ENCODE assay signal across 10 mouse cellular contexts in the genomic region with DNA sequence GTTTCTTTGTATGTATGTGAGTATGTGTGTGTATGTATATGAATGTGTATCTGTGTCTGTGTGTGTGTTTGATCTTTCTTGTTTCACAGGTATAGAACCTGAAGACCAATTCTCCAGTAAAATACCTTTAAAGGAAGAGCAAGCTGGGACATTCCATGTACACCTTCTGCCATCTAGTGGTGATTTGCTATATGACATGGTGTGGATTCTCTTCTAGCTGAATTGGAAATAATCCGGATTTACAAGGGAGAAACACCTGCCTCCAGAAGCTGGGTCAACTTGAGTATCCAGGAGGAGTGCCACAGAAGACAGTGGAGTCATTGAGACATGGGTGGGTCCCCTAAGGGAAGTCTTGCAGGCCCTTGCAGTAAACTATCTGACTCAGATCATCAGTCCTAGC. TPM values are rescaled to one million over a fixed set of nuclear protein-coding genes. Genes with fewer than 3 reads are reported as not detected.
DNase-seq lines count a peak whose midpoint lies in the region; ATAC-seq and TF ChIP-seq lines count a peak whose summit lies in the region.
"Had no signal": no experiment of that assay in that cellular context is flagged by ENCODE, and none has a peak within 500 bp of the region (broad histone marks: within the 10 kb centered on the region; RNA-seq: fewer than 3 reads in every experiment).

No protein-coding gene starts in this region.

- ATAC-seq in intestine, embryonic 14.5 days (replicated peaks; ENCODE audit: low FRiP score, low TSS enrichment, low read depth), result 0 out of 2 replicates have a peak, but pooled peaks have one; percentile 29
- no peak for ATAC-seq in intestine, embryonic 15.5 days
- no peak for ATAC-seq in neural tube, embryonic 11.5 days (ENCODE audit: insufficient read depth, low FRiP score, low TSS enrichment)

- H3K4me3 ChIP-seq in intestine, embryonic 14.5 days (ENCODE audit: low read depth, low read length), result no peak overlapping the region
- no peak overlapping the region for H3K4me3 ChIP-seq in intestine, embryonic 15.5 days (replicated peaks)
- no peak overlapping the region for H3K4me3 ChIP-seq in CH12.LX (replicated peaks in 1 of 3; ENCODE audit: low read depth in 2 of 3, low read length in 2 of 3, poor library complexity in 1 of 3)
- no peak overlapping the region for H3K4me3 ChIP-seq in neural tube, embryonic 11.5 days (ENCODE audit: low read depth, low read length)
- H3K4me3 ChIP-seq: midbrain, embryonic 12.5 days had no signal

- H3K36me3 ChIP-seq in intestine, embryonic 14.5 days (ENCODE audit: control insufficient read depth, insufficient read depth, low read length), result no peaks in the 10 kb centered on the region
- no peaks in the 10 kb centered on the region for H3K36me3 ChIP-seq in intestine, embryonic 15.5 days
- no peaks in the 10 kb centered on the region for H3K36me3 ChIP-seq in CH12.LX (replicated peaks in 1 of 2; ENCODE audit: control insufficient read depth in 1 of 2, insufficient read depth in 1 of 2, low read length in 1 of 2)
- no peaks in the 10 kb centered on the region for H3K36me3 ChIP-seq in neural tube, embryonic 11.5 days (ENCODE audit: control insufficient read depth, insufficient read depth, low read length)
- H3K36me3 ChIP-seq: midbrain, embryonic 12.5 days had no signal

- in situ Hi-C loops in CH12.LX (cut with MboI; ENCODE audit: low pct_ligation_motif_present, low pct_unique_long_range_greater_than_20kb, low sequenced_read_pairs), result loop anchor here (5.0 to 25.0 kb wide), 3 partner anchors 159 to 384 kb away; a partner anchor contains a TSS

- WGBS in intestine, embryonic 14.5 days, result 0% methylated on average over 1 of the region's 1 CpGs
- 3% methylated on average over 1 of the region's 1 CpGs for WGBS in intestine, embryonic 15.5 days
- WGBS in neural tube, embryonic 11.5 days, result 0% methylated on average over 1 of the region's 1 CpGs

- TF ChIP-seq RAD21 in CH12.LX (IDR thresholded peaks at IDR 0.05; ENCODE audit: low read depth, low read length), result peak; percentile 100

- no peak for TF ChIP-seq EP300 in CH12.LX (IDR thresholded peaks at IDR 0.05; ENCODE audit: low read length)

- dilution Hi-C loops in CH12.LX (cut with MboI; ENCODE audit: extremely low pct_ligation_motif_present, extremely low pct_unique_long_range_greater_than_20kb, low sequenced_read_pairs), result no loop called here

- H3K4me1 ChIP-seq in intestine, embryonic 14.5 days (replicated peaks; ENCODE audit: control insufficient read depth, insufficient read depth, low read length), result no peaks in the 10 kb centered on the region
- H3K4me1 ChIP-seq in intestine, embryonic 15.5 days (replicated peaks), result no peaks in the 10 kb centered on the region
- H3K4me1 ChIP-seq in CH12.LX (ENCODE audit: control insufficient read depth in 1 of 2, insufficient read depth in 2 of 2), result peaks cover 0 to under 1% of the 10 kb centered on the region in 2 experiments; a peak in 1 of 4 replicates
- no peaks in the 10 kb centered on the region for H3K4me1 ChIP-seq in neural tube, embryonic 11.5 days (ENCODE audit: control insufficient read depth, insufficient read depth, low read length)

- H3K9me3 ChIP-seq in intestine, embryonic 14.5 days (ENCODE audit: control insufficient read depth, low read length), result no peaks in the 10 kb centered on the region
- no peaks in the 10 kb centered on the region for H3K9me3 ChIP-seq in intestine, embryonic 15.5 days
- no peaks in the 10 kb centered on the region for H3K9me3 ChIP-seq in CH12.LX (replicated peaks; ENCODE audit: low read length)
- H3K9me3 ChIP-seq in neural tube, embryonic 11.5 days (ENCODE audit: control insufficient read depth, low read length), result no peaks in the 10 kb centered on the region
- H3K9me3 ChIP-seq: midbrain, embryonic 12.5 days had no signal

- H3K27ac ChIP-seq in intestine, embryonic 14.5 days (ENCODE audit: low read depth), result no peak overlapping the region
- no peak overlapping the region for H3K27ac ChIP-seq in intestine, embryonic 15.5 days
- no peak overlapping the region for H3K27ac ChIP-seq in CH12.LX (ENCODE audit: insufficient read depth, low read depth)
- no peak overlapping the region for H3K27ac ChIP-seq in neural tube, embryonic 11.5 days (ENCODE audit: low read depth, low read length)
- H3K27ac ChIP-seq: midbrain, embryonic 12.5 days had no signal

- no peaks in the 10 kb centered on the region for H3K79me2 ChIP-seq in CH12.LX (replicated peaks; ENCODE audit: control insufficient read depth, extremely low read depth, insufficient read depth, poor library complexity, severe bottlenecking)

- TF ChIP-seq POLR2A in CH12.LX (IDR thresholded peaks at IDR 0.05; ENCODE audit: low read depth, low read length), result no peak

- no peak overlapping the region for H3K9ac ChIP-seq in intestine, embryonic 14.5 days (ENCODE audit: low read length)
- no peak overlapping the region for H3K9ac ChIP-seq in intestine, embryonic 15.5 days
- H3K9ac ChIP-seq in CH12.LX (ENCODE audit: insufficient read depth, low read depth), result no peak overlapping the region
- H3K9ac ChIP-seq in neural tube, embryonic 11.5 days (ENCODE audit: low read length), result no peak overlapping the region
- H3K9ac ChIP-seq: midbrain, embryonic 12.5 days had no signal

- TF ChIP-seq CTCF in CH12.LX (conservative IDR thresholded peaks at IDR 0.05 in 1 of 2, IDR thresholded peaks at IDR 0.05 in 1 of 2; ENCODE audit: low read depth in 2 of 2, low read length in 2 of 2), result peak; percentile 84 to 95

- no peaks in the 10 kb centered on the region for H3K27me3 ChIP-seq in intestine, embryonic 14.5 days (replicated peaks; ENCODE audit: control insufficient read depth, insufficient read depth, low read length)
- H3K27me3 ChIP-seq in intestine, embryonic 15.5 days (replicated peaks), result no peaks in the 10 kb centered on the region
- no peaks in the 10 kb centered on the region for H3K27me3 ChIP-seq in CH12.LX (replicated peaks)
- no peaks in the 10 kb centered on the region for H3K27me3 ChIP-seq in neural tube, embryonic 11.5 days (ENCODE audit: control insufficient read depth, insufficient read depth, low read length)

- peak; percentile 69 for DNase-seq in intestine, embryonic 14.5 days (ENCODE audit: low spot score)
- DNase-seq in 416B (ENCODE audit: low read depth) (peak; percentile 69), CH12.LX (ENCODE audit: extremely low read depth) (peak; percentile 52)
- DNase-seq in cerebellum, adult 9-11 months, result peak; percentile 39
- DNase-seq in kidney, postnatal 14 days, result peak; percentile 66
- DNase-seq in neural tube, embryonic 11.5 days (ENCODE audit: low spot score), result peak; percentile 47
- no peak for DNase-seq in testis, postnatal 10 days (ENCODE audit: low spot score)

- no peak overlapping the region for H3K4me2 ChIP-seq in intestine, embryonic 14.5 days (ENCODE audit: low read length)
- no peak overlapping the region for H3K4me2 ChIP-seq in intestine, embryonic 15.5 days (replicated peaks)
- H3K4me2 ChIP-seq in CH12.LX (ENCODE audit: insufficient read depth, low read depth, poor library complexity, severe bottlenecking), result no peak overlapping the region
- no peak overlapping the region for H3K4me2 ChIP-seq in neural tube, embryonic 11.5 days (ENCODE audit: low read depth)
- H3K4me2 ChIP-seq: midbrain, embryonic 12.5 days had no signal

TF ChIP-seq in CH12.LX, 34 proteins besides CTCF, POLR2A, EP300 and RAD21:
- TF ChIP-seq SIN3A (IDR thresholded peaks at IDR 0.05; ENCODE audit: low read length), result peak; percentile 45; the same call in 1 of the 2 replicates
- 0 out of 2 replicates have a peak, but pooled peaks have one; percentile 36 for TF ChIP-seq E2F4 (IDR thresholded peaks at IDR 0.05; ENCODE audit: insufficient replicate concordance, low read depth, low read length)
- TF ChIP-seq SMC3 (IDR thresholded peaks at IDR 0.05; ENCODE audit: low read depth, low read length), result peak; percentile 90
- peak; percentile 59; the same call in 1 of the 2 replicates for TF ChIP-seq ZC3H11A (IDR thresholded peaks at IDR 0.05; ENCODE audit: low read depth, low read length)
- no peak for TF ChIP-seq ETS1 (conservative IDR thresholded peaks at IDR 0.05; ENCODE audit: low read depth, low read length)

RNA-seq across cellular contexts. Expression of a gene that starts 1.1 kb away (rescaled TPM):
- polyA plus RNA-seq in intestine, embryonic 14.5 days (2014; fragmentation: Nextera tagmentation; extraction: Ambion mirVana), result not detected in 2 replicates
- not detected in 2 replicates for polyA plus RNA-seq in intestine, embryonic 15.5 days (2015; fragmentation: Nextera tagmentation; extraction: Ambion mirVana)
- total RNA-seq in CH12.LX (2012; rRNA removed) (0.04 TPM in 1 of 2 replicates, not detected in the other), CH12.LX (2014; rRNA removed) (not detected in 2 replicates)
- polyA plus RNA-seq in CH12.LX (2012; ENCODE audit: insufficient read length, low read depth), result not detected in 2 replicates
- polyA plus RNA-seq in neural tube, embryonic 11.5 days (2014; fragmentation: Nextera tagmentation; extraction: Ambion mirVana), result not detected in 2 replicates

RNA-seq across cellular contexts. Expression of a gene that starts 11.1 kb away (rescaled TPM):
- not detected in 2 replicates for polyA plus RNA-seq in intestine, embryonic 14.5 days (2014; fragmentation: Nextera tagmentation; extraction: Ambion mirVana)
- polyA plus RNA-seq in intestine, embryonic 15.5 days (2015; fragmentation: Nextera tagmentation; extraction: Ambion mirVana), result not detected in 2 replicates
- not detected in 2 replicates for total RNA-seq in CH12.LX (2012; rRNA removed)
- not detected in 2 replicates for total RNA-seq in CH12.LX (2014; rRNA removed)
- polyA plus RNA-seq in CH12.LX (2012; ENCODE audit: insufficient read length, low read depth), result not detected in 2 replicates
- not detected in 2 replicates for polyA plus RNA-seq in neural tube, embryonic 11.5 days (2014; fragmentation: Nextera tagmentation; extraction: Ambion mirVana)
- polyA plus RNA-seq: frontal cortex, adult 2 months; midbrain, embryonic 12.5 days had no signal

RNA-seq across cellular contexts. Expression of a gene that starts 18.8 kb away (rescaled TPM):
- 52.8 and 54.8 TPM in 2 replicates for polyA plus RNA-seq in intestine, embryonic 14.5 days (2014; fragmentation: Nextera tagmentation; extraction: Ambion mirVana)
- polyA plus RNA-seq in intestine, embryonic 15.5 days (2015; fragmentation: Nextera tagmentation; extraction: Ambion mirVana), result 29.6 and 31.4 TPM in 2 replicates
- total RNA-seq in CH12.LX (2012; rRNA removed) (49.6 and 51.3 TPM in 2 replicates), CH12.LX (2014; rRNA removed) (85.1 and 88.2 TPM in 2 replicates)
- polyA plus RNA-seq in CH12.LX (2012; ENCODE audit: insufficient read length, low read depth), result 69.4 and 71.7 TPM in 2 replicates
- 101 and 102 TPM in 2 replicates for polyA plus RNA-seq in neural tube, embryonic 11.5 days (2014; fragmentation: Nextera tagmentation; extraction: Ambion mirVana)
